Mouse (Mus musculus) gastrocnemius, adult 2 months (tissue): ENCODE results near the gene Sec16a. TPM values are rescaled to one million over a fixed set of nuclear protein-coding genes. Genes with fewer than 3 reads are reported as not detected.
"Not testable (repeated sequence)": the region's sequence is repeated elsewhere in the genome, so short reads cannot be mapped to it uniquely, and the experiment has no call there.

Source experiments
- DNase-seq: peaks from one replicate; pipeline ENCODE4 v3.0.0; 2022
- H3K27ac ChIP-seq: fragments of 200-600 bp; 2 replicates; pipeline ENCODE4 v1.8.1; 2022; ENCODE audit warnings: mild to moderate bottlenecking
- H3K4me3 ChIP-seq: fragments of 200-600 bp; 2 replicates; pipeline ENCODE4 v1.8.1; 2022; ENCODE audit warnings: mild to moderate bottlenecking, moderate library complexity
- CTCF ChIP-seq: fragments of 200-600 bp; IDR thresholded peaks from 2 replicates; pipeline ENCODE4 v1.8.1; 2022; ENCODE audit warnings: antibody characterized with exemption, mild to moderate bottlenecking, moderate library complexity
- intact Hi-C: fragments of 180-260 bp; cut with DNase I; formaldehyde crosslinking; loops from one replicate; pipeline ENCODE4 v1.15.1; 2025
- total RNA-seq, 2 experiments: library from RNA; stranded (reverse); gene quantifications; 2 replicates each; pipeline ENCODE4 v1.2.3; 2021

Gene Sec16a
- total RNA-seq, 2 experiments from 2014 or later, result 27.2 to 30.4 TPM

GRCm38 (mm10) chr2:26390954-26391353 is 54.1 kb downstream of the Sec16a start:
- H3K27ac ChIP-seq, result no peak overlapping the region
- TF ChIP-seq CTCF, result no peak
- DNase-seq, result no peak
- intact Hi-C loops, result loop anchor here (10.0 kb wide), 1 partner anchor 366 kb away; the partner anchor contains the start of gene Ubac1
- H3K4me3 ChIP-seq, result no peak overlapping the region

GRCm38 (mm10) chr2:26389154-26389690 is 55.8 kb downstream of the Sec16a start, which contains the start of the genes Entr1 and Pmpca:
Gene Entr1, minus strand, starts transcription at chr2:26389316.
Gene Pmpca, plus strand, starts transcription at chr2:26389339.
- intact Hi-C loops, result loop anchor here (2.0 kb wide), 1 partner anchor 36 kb away; the partner anchor contains the start of gene Dnlz
- Histone ChIP-seq H3K4me3 (peak within 1 kb of the TSS; percentile 98), H3K27ac (peak within 1 kb of the TSS; percentile 90)
- no peak for TF ChIP-seq CTCF
- peak; percentile 92 for DNase-seq

- TF ChIP-seq CTCF, result no peak
- Histone ChIP-seq H3K4me3 (peak overlapping the region; percentile 98), H3K27ac (peak overlapping the region; percentile 90)
- intact Hi-C loops, result loop anchor here (2.0 kb wide), 1 partner anchor 36 kb away; the partner anchor contains the start of gene Dnlz
- DNase-seq, result peak; percentile 52
Measured at GRCm38 (mm10) chr2:26388682-26389153, 56.3 kb downstream of the Sec16a start.

- peak overlapping the region; percentile 98 for H3K4me3 ChIP-seq
- no peak overlapping the region for H3K27ac ChIP-seq
- TF ChIP-seq CTCF, result no peak
- intact Hi-C loops, result loop anchor here (2.0 kb wide), 1 partner anchor 35 kb away; the partner anchor contains the start of gene Dnlz
- no peak for DNase-seq
Measured at GRCm38 (mm10) chr2:26387713-26388112, 57.3 kb downstream of the Sec16a start.

GRCm38 (mm10) chr2:26380871-26381270 is 64.1 kb downstream of the Sec16a start:
- intact Hi-C loops, DNase-seq: not testable (repeated sequence)
- H3K27ac ChIP-seq, result peak overlapping the region; percentile 88
- H3K4me3 ChIP-seq, result peak overlapping the region; percentile 90

GRCm38 (mm10) chr2:26380131-26380771 is 64.8 kb downstream of the Sec16a start, which contains the start of gene Snapc4:
Gene Snapc4, minus strand, starts transcription at chr2:26380653.
- TF ChIP-seq CTCF, result no peak
- peak within 1 kb of the TSS; percentile 88 for H3K27ac ChIP-seq
- peak within 1 kb of the TSS; percentile 90 for H3K4me3 ChIP-seq
- peak; percentile 89 for DNase-seq
- intact Hi-C loops, result no loop called here

- no peak for TF ChIP-seq CTCF
- intact Hi-C loops, result no loop called here
- Histone ChIP-seq H3K27ac (no peak overlapping the region), H3K4me3 (no peak overlapping the region)
- DNase-seq, result no peak
Measured at GRCm38 (mm10) chr2:26372396-26372795, 72.6 kb downstream of the Sec16a start.

- TF ChIP-seq CTCF, result no peak
- no peak for DNase-seq
- no peak overlapping the region for H3K27ac ChIP-seq
- no peak overlapping the region for H3K4me3 ChIP-seq
- intact Hi-C loops, result no loop called here
Measured at GRCm38 (mm10) chr2:26368572-26368971, 76.4 kb downstream of the Sec16a start.

GRCm38 (mm10) chr2:26367911-26368310 is 77.1 kb downstream of the Sec16a start:
- TF ChIP-seq CTCF, result no peak
- Histone ChIP-seq H3K27ac (no peak overlapping the region), H3K4me3 (no peak overlapping the region)
- intact Hi-C loops, result no loop called here
- DNase-seq, result no peak

GRCm38 (mm10) chr2:26364738-26365465 is 80.1 kb downstream of the Sec16a start:
- Histone ChIP-seq H3K27ac (peak overlapping the region; percentile 66), H3K4me3 (peak overlapping the region; percentile 34)
- intact Hi-C loops, result no loop called here
- no peak for TF ChIP-seq CTCF
- DNase-seq, result peak; percentile 90

GRCm38 (mm10) chr2:26363481-26363880 is 81.5 kb downstream of the Sec16a start:
- H3K27ac ChIP-seq, result no peak overlapping the region
- intact Hi-C loops, result no loop called here
- TF ChIP-seq CTCF, result no peak

GRCm38 (mm10) chr2:26362991-26363390 is 82.0 kb downstream of the Sec16a start:
- intact Hi-C loops, result no loop called here
- no peak for TF ChIP-seq CTCF
- no peak overlapping the region for H3K27ac ChIP-seq

More at GRCm38 (mm10) chr2:26363481-26363880, 81.5 kb downstream of the Sec16a start:
- H3K4me3 ChIP-seq, result no peak overlapping the region
- DNase-seq, result no peak

GRCm38 (mm10) chr2:26360772-26361171 is 84.2 kb downstream of the Sec16a start, which contains the start of gene Card9:
Gene Card9, minus strand, starts transcription at chr2:26360918.
- no peak for TF ChIP-seq CTCF
- peak within 1 kb of the TSS; percentile 45 for H3K4me3 ChIP-seq
- H3K27ac ChIP-seq, result peak within 1 kb of the TSS; percentile 87
- no peak for DNase-seq
- intact Hi-C loops, result no loop called here

More at GRCm38 (mm10) chr2:26362991-26363390, 82.0 kb downstream of the Sec16a start:
- H3K4me3 ChIP-seq, result no peak overlapping the region
- DNase-seq, result no peak
